Mouse (Mus musculus) hindbrain, embryonic 14.5 days (tissue): ENCODE measurements around the gene Clptm1l. TPM values are rescaled to one million over a fixed set of nuclear protein-coding genes. Genes with fewer than 3 reads are reported as not detected.

ENCODE experiments used
- ATAC-seq: fragments of 200-750 bp; cut with Nextera tagmentation; 2 replicates; pipeline ENCODE4 v1.8.0; 2017; ENCODE audit warnings: moderate number of reproducible peaks, mild to moderate bottlenecking, moderate TSS enrichment, moderate library complexity; ENCODE audit not compliant: low FRiP score
- DNase-seq: peaks from one replicate; pipeline ENCODE4 v3.0.0-alpha.2; 2015; ENCODE audit warnings: low spot score
- H3K27ac ChIP-seq: fragments of 300-500 bp; sonication (generic); 2 replicates; pipeline ENCODE4 v1.5.1; 2014; ENCODE audit warnings: mild to moderate bottlenecking, moderate library complexity
- H3K27me3 ChIP-seq: fragments of 300-500 bp; sonication (generic); 2 replicates; pipeline ENCODE4 v1.6.1; 2014; ENCODE audit warnings: mild to moderate bottlenecking, low read length, mixed read lengths; ENCODE audit not compliant: control insufficient read depth, insufficient read depth
- H3K36me3 ChIP-seq: fragments of 300-500 bp; sonication (generic); replicated peaks from 2 replicates; pipeline ENCODE4 v1.6.1; 2014; ENCODE audit not compliant: control insufficient read depth, insufficient read depth
- H3K4me1 ChIP-seq: fragments of 300-500 bp; sonication (generic); replicated peaks from 2 replicates; pipeline ENCODE4 v1.6.1; 2014; ENCODE audit warnings: antibody characterized with exemption, low read length, mixed read lengths; ENCODE audit not compliant: control insufficient read depth, insufficient read depth
- H3K4me2 ChIP-seq: fragments of 300-500 bp; sonication (generic); replicated peaks from 2 replicates; pipeline ENCODE4 v1.6.1; 2014; ENCODE audit warnings: mild to moderate bottlenecking, moderate library complexity
- H3K4me3 ChIP-seq: fragments of 300-500 bp; sonication (generic); replicated peaks from 2 replicates; pipeline ENCODE4 v1.5.1; 2014; ENCODE audit warnings: mild to moderate bottlenecking, low read length
- H3K9ac ChIP-seq: fragments of 300-500 bp; sonication (generic); 2 replicates; pipeline ENCODE4 v1.6.1; 2014
- H3K9me3 ChIP-seq: fragments of 300-500 bp; sonication (generic); 2 replicates; pipeline ENCODE4 v1.6.1; 2016; ENCODE audit warnings: low read length; ENCODE audit not compliant: control insufficient read depth
- WGBS: fragments of 180-500 bp; shearing (Covaris S2); extraction: QIAGEN DNeasy Blood & Tissue Kit; methylation state at CpG from one replicate; pipeline ENCODE4 v1.1.7; 2014; 5-methylcytosine and 5-hydroxymethylcytosine counted together
- polyA plus RNA-seq: library from polyadenylated mRNA; unstranded; fragments of >200 nt; fragmentation: Nextera tagmentation; extraction: Ambion mirVana; gene quantifications from 2 replicates; pipeline ENCODE4 v1.2.1, GENCODE M21; 2014

The Clptm1l gene
- polyA plus RNA-seq, 1 experiment from 2014 or later: 147 TPM

GRCm38 (mm10) chr13:73604156-73604957 is 551 bp downstream of the Clptm1l start:
- H3K4me1 ChIP-seq: peaks cover 17% of the 10 kb centered on the region
- peak overlapping the region; percentile 74 for H3K27ac ChIP-seq
- H3K27me3 ChIP-seq: no peaks in the 10 kb centered on the region
- ATAC-seq: peak; percentile 84
- WGBS: 4% methylated on average over 38 of the region's 39 CpGs
- H3K36me3 ChIP-seq: peaks cover 35% of the 10 kb centered on the region
- H3K4me3 ChIP-seq: peak overlapping the region; percentile 94
- H3K9ac ChIP-seq: peak overlapping the region; percentile 88
- peak overlapping the region; percentile 95 for H3K4me2 ChIP-seq
- no peak for DNase-seq
- H3K9me3 ChIP-seq: no peaks in the 10 kb centered on the region

- Histone ChIP-seq H3K27ac (no peak overlapping the region), H3K4me1 (no peaks in the 10 kb centered on the region)
- WGBS: 94% methylated on average over 5 of the region's 5 CpGs
Observed at GRCm38 (mm10) chr13:73618406-73618805, 14.6 kb downstream of the Clptm1l start.

GRCm38 (mm10) chr13:73620637-73621036 is 16.8 kb downstream of the Clptm1l start:
- Histone ChIP-seq H3K9ac (no peak overlapping the region), H3K4me3 (no peak overlapping the region), H3K27ac (no peak overlapping the region), H3K4me1 (no peaks in the 10 kb centered on the region), H3K27me3 (no peaks in the 10 kb centered on the region), H3K9me3 (no peaks in the 10 kb centered on the region), H3K36me3 (peaks cover 73% of the 10 kb centered on the region), H3K4me2 (no peak overlapping the region)
- DNase-seq (no peak), ATAC-seq (no peak)
- 74% methylated on average over 6 of the region's 6 CpGs for WGBS

More at GRCm38 (mm10) chr13:73618406-73618805, 14.6 kb downstream of the Clptm1l start:
- H3K9ac ChIP-seq: no peak overlapping the region
- H3K4me3 ChIP-seq: no peak overlapping the region
- DNase-seq (no peak), ATAC-seq (no peak)
- H3K4me2 ChIP-seq: no peak overlapping the region
- H3K9me3 ChIP-seq: no peaks in the 10 kb centered on the region
- H3K27me3 ChIP-seq: no peaks in the 10 kb centered on the region
- H3K36me3 ChIP-seq: peaks cover 95% of the 10 kb centered on the region

GRCm38 (mm10) chr13:73626410-73626744 is 22.6 kb downstream of the Clptm1l start:
- H3K9ac ChIP-seq: peak overlapping the region; percentile 75
- H3K4me2 ChIP-seq: peak overlapping the region; percentile 93
- no peaks in the 10 kb centered on the region for H3K9me3 ChIP-seq
- peak overlapping the region; percentile 49 for H3K4me3 ChIP-seq
- no peak for DNase-seq
- peaks cover 28% of the 10 kb centered on the region for H3K4me1 ChIP-seq
- 41% methylated on average over 6 of the region's 6 CpGs for WGBS
- H3K27me3 ChIP-seq: no peaks in the 10 kb centered on the region
- ATAC-seq: no peak
- H3K36me3 ChIP-seq: peaks cover 15% of the 10 kb centered on the region
- no peak overlapping the region for H3K27ac ChIP-seq

GRCm38 (mm10) chr13:73626745-73627549 is 23.1 kb downstream of the Clptm1l start, which contains the start of gene Tert:
Tert (plus strand) TSS chr13:73626911.
- Histone ChIP-seq H3K4me2 (peak within 1 kb of the TSS; percentile 93), H3K36me3 (peaks cover 10% of the 10 kb centered on the region), H3K27me3 (no peaks in the 10 kb centered on the region), H3K9me3 (no peaks in the 10 kb centered on the region), H3K4me3 (peak within 1 kb of the TSS; percentile 49), H3K9ac (peak within 1 kb of the TSS; percentile 75), H3K27ac (no peak within 1 kb of the TSS), H3K4me1 (peaks cover 28% of the 10 kb centered on the region)
- peak; percentile 86 for ATAC-seq
- peak; percentile 65 for DNase-seq
- 9% methylated on average over 47 of the region's 47 CpGs for WGBS

GRCm38 (mm10) chr13:73628586-73629113 is 24.8 kb downstream of the Clptm1l start:
- Histone ChIP-seq H3K9me3 (no peaks in the 10 kb centered on the region), H3K4me3 (no peak overlapping the region), H3K4me1 (peaks cover 28% of the 10 kb centered on the region), H3K4me2 (peak overlapping the region; percentile 15), H3K27ac (no peak overlapping the region), H3K27me3 (no peaks in the 10 kb centered on the region), H3K9ac (no peak overlapping the region), H3K36me3 (no peaks in the 10 kb centered on the region)
- ATAC-seq: no peak
- 81% methylated on average over 11 of the region's 11 CpGs for WGBS
- DNase-seq: no peak

GRCm38 (mm10) chr13:73631837-73632236 is 28.0 kb downstream of the Clptm1l start:
- no peak for ATAC-seq
- 96% methylated on average over 3 of the region's 3 CpGs for WGBS

GRCm38 (mm10) chr13:73637826-73638225 is 34.0 kb downstream of the Clptm1l start:
- Histone ChIP-seq H3K36me3 (peaks cover 22% of the 10 kb centered on the region), H3K9me3 (no peaks in the 10 kb centered on the region), H3K27me3 (no peaks in the 10 kb centered on the region), H3K4me2 (no peak overlapping the region), H3K9ac (no peak overlapping the region), H3K4me3 (no peak overlapping the region), H3K4me1 (no peaks in the 10 kb centered on the region), H3K27ac (no peak overlapping the region)
- WGBS: 87% methylated on average over 5 of the region's 6 CpGs
- no peak for ATAC-seq
- no peak for DNase-seq

More at GRCm38 (mm10) chr13:73631837-73632236, 28.0 kb downstream of the Clptm1l start:
- Histone ChIP-seq H3K9ac (no peak overlapping the region), H3K4me1 (peaks cover 28% of the 10 kb centered on the region), H3K27ac (no peak overlapping the region), H3K27me3 (no peaks in the 10 kb centered on the region), H3K4me2 (no peak overlapping the region), H3K9me3 (no peaks in the 10 kb centered on the region), H3K36me3 (peaks cover 22% of the 10 kb centered on the region), H3K4me3 (no peak overlapping the region)
- DNase-seq: no peak

- no peak for ATAC-seq
- no peak overlapping the region for H3K4me2 ChIP-seq
Observed at GRCm38 (mm10) chr13:73641296-73641695, 37.5 kb downstream of the Clptm1l start.

More at GRCm38 (mm10) chr13:73641296-73641695, 37.5 kb downstream of the Clptm1l start:
- Histone ChIP-seq H3K27me3 (no peaks in the 10 kb centered on the region), H3K4me3 (no peak overlapping the region), H3K27ac (no peak overlapping the region), H3K4me1 (no peaks in the 10 kb centered on the region), H3K36me3 (peaks cover 3% of the 10 kb centered on the region; the same call in 1 of the 2 replicates), H3K9ac (no peak overlapping the region), H3K9me3 (no peaks in the 10 kb centered on the region)
- no peak for DNase-seq
- WGBS: 90% methylated on average over 4 of the region's 4 CpGs
